Mouse (Mus musculus) MEL (cell line): Measurements from ENCODE around the gene Nr2c1.

Experiments used
- CTCF ChIP-seq, 3 experiments: IDR thresholded peaks in 2 of 3; conservative IDR thresholded peaks in 1 of 3; 2 replicates each; pipeline ENCODE4 v1.5.1; 2011 to 2012; ENCODE audit warnings: low read length in 3 of 3, low read depth in 2 of 3, mild to moderate bottlenecking in 2 of 3, improper control_type of control experiment in 1 of 3, inconsistent platforms in 1 of 3, mixed read lengths in 1 of 3, moderate library complexity in 1 of 3; ENCODE audit not compliant: control insufficient read depth in 1 of 3, insufficient read depth in 1 of 3, poor library complexity in 1 of 3, severe bottlenecking in 1 of 3
- EP300 ChIP-seq, 2 experiments: IDR thresholded peaks; 2 replicates each; pipeline ENCODE4 v1.6.1; 2011; ENCODE audit warnings: improper control_type of control experiment in 2 of 2, low read length in 2 of 2, low read depth in 1 of 2, mild to moderate bottlenecking in 1 of 2
- GATA1 ChIP-seq: IDR thresholded peaks from 2 replicates; pipeline ENCODE4 v1.6.1; 2011; ENCODE audit warnings: low read depth, low read length, improper control_type of control experiment
- NELFE ChIP-seq: IDR thresholded peaks from 2 replicates; pipeline ENCODE4 v1.6.1; 2011; ENCODE audit warnings: low read depth, low read length, improper control_type of control experiment
- POLR2A ChIP-seq, 2 experiments: IDR thresholded peaks; 2 replicates each; pipeline ENCODE4 v1.6.1; 2011 to 2012; ENCODE audit warnings: low read length in 2 of 2, mild to moderate bottlenecking in 2 of 2, control low read depth in 1 of 2, improper control_type of control experiment in 1 of 2, low read depth in 1 of 2, moderate library complexity in 1 of 2; ENCODE audit not compliant: control insufficient read depth in 1 of 2, insufficient read depth in 1 of 2, poor library complexity in 1 of 2
- USF1 ChIP-seq: IDR thresholded peaks from 2 replicates; pipeline ENCODE4 v1.6.1; 2014; ENCODE audit warnings: low read depth, mild to moderate bottlenecking, inconsistent platforms, low read length, improper control_type of control experiment, moderate library complexity

DNA sequence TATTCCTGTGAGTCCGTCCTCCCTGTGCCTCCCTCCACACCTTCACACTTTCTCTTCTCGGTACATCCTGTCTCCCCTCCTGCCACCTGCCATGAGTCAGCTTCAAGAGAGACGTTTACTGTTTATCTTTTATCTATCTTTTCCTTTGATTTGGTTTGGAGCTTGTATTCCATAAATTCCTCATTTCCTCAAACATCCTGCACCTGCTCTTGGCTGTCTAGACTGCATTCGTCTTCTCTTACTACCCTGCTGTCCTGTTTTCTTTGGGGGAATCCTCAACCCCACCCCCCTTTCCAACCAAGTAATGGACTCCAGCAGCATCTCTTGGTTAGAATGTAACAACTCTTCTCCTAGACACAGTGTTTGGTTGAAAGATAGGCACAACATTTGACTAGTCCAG, 87.4 kb downstream of the Nr2c1 start:
- TF ChIP-seq EP300 (IDR thresholded peaks at IDR 0.05; ENCODE audit: low read depth in 1 of 2, low read length in 2 of 2) (no peak), CTCF (IDR thresholded peaks at IDR 0.05 in 2 of 3, conservative IDR thresholded peaks at IDR 0.05 in 1 of 3; ENCODE audit: control insufficient read depth in 1 of 3, insufficient read depth in 1 of 3, low read depth in 2 of 3, low read length in 3 of 3, poor library complexity in 1 of 3, severe bottlenecking in 1 of 3) (no peak), GATA1 (no peak), POLR2A (IDR thresholded peaks at IDR 0.05; ENCODE audit: control insufficient read depth in 1 of 2, insufficient read depth in 1 of 2, low read depth in 1 of 2, low read length in 2 of 2, poor library complexity in 1 of 2) (no peak), NELFE (no peak), USF1 (no peak)
